Mouse (Mus musculus): ENCODE data around the gene Sdhaf4. TPM values are rescaled to one million over a fixed set of nuclear protein-coding genes. Genes with fewer than 3 reads are reported as not detected.
"Not testable (repeated sequence)": the region's sequence is repeated elsewhere in the genome, so short reads cannot be mapped to it uniquely, and the experiment has no call there.

Gene Sdhaf4
- polyA plus RNA-seq, 1 experiment from 2014 or later, result 59.9 TPM

DNA sequence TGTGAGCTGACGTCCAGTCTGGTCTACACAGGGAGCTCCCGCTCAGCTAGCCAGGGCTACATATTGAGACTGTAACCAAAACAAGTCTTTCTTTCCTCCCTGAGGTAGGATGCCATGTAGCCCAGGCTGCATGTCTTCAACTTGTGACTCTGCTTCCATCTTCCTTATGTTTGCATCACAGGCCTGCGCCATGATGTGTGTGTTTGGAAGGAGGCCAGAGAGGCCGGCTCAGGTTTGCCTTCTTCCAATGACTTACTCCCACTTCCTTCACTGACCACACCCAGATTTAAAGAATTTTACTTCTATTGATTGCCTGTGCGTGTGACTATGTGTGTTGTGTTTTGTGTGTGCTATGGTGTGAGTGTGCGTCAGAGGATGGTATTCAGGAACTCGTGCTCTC, 6.6 kb downstream of the Sdhaf4 start:
- Histone ChIP-seq H3K9ac (replicated peaks; ENCODE audit: low read length) (no peak overlapping the region), H3K4me1 (ENCODE audit: insufficient read depth, low read length) (no peaks in the 10 kb centered on the region), H3K36me3 (ENCODE audit: insufficient read depth, low read length) (peaks cover 29% of the 10 kb centered on the region), H3K27me3 (ENCODE audit: insufficient read depth, low read length) (no peaks in the 10 kb centered on the region), H3K9me3 (ENCODE audit: low read length) (no peaks in the 10 kb centered on the region), H3K4me3 (ENCODE audit: low read length) (no peak overlapping the region), H3K4me2 (replicated peaks; ENCODE audit: low read depth, low read length) (no peak overlapping the region), H3K27ac (ENCODE audit: low read length) (no peak overlapping the region)
- 96% methylated on average over 7 of the region's 7 CpGs for WGBS
- no peak for ATAC-seq (ENCODE audit: low FRiP score, low TSS enrichment)

DNA sequence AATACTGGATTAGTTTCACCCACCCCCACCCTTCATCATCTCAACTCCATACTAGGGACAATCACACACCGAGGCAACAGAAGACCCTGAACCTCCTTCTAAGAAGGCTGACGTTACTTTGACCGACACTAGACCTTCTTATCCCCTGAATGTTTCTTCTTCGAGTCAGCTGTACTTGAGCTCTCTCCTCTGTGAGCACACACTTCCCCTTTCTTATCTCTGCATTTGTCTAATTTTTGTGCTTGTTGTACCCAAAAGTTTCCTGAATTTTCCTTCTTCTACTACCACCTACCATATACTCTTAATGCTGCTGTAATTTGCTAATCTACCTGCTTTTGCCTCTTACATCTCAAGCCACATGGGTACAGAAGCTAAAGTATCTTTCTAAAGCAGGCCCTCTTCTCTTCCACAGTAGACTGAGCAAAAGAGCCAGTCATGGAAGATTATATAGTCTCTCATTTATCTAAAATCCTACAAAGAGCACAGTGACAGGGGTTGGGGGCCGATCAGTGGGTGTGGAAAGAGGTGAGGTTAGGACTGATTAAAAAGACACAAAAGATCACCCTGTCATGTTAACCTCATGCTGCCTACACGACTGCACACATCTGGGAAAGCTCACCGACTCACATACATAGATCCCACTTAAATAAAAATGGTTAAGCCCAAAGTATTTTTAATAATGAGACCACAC, 7.2 kb downstream of the Sdhaf4 start:
- no peak overlapping the region for H3K4me3 ChIP-seq (ENCODE audit: low read length)
- ATAC-seq (ENCODE audit: low FRiP score, low TSS enrichment), result no peak
- no peak overlapping the region for H3K9ac ChIP-seq (replicated peaks; ENCODE audit: low read length)
- H3K27me3 ChIP-seq (ENCODE audit: insufficient read depth, low read length), result no peaks in the 10 kb centered on the region
- no peak overlapping the region for H3K27ac ChIP-seq (ENCODE audit: low read length)
- no peak overlapping the region for H3K4me2 ChIP-seq (replicated peaks; ENCODE audit: low read depth, low read length)
- H3K4me1 ChIP-seq (ENCODE audit: insufficient read depth, low read length), result no peaks in the 10 kb centered on the region
- no peaks in the 10 kb centered on the region for H3K9me3 ChIP-seq (ENCODE audit: low read length)
- H3K36me3 ChIP-seq (ENCODE audit: insufficient read depth, low read length), result peaks cover 29% of the 10 kb centered on the region
- WGBS, result 89% methylated on average over 7 of the region's 7 CpGs

DNA sequence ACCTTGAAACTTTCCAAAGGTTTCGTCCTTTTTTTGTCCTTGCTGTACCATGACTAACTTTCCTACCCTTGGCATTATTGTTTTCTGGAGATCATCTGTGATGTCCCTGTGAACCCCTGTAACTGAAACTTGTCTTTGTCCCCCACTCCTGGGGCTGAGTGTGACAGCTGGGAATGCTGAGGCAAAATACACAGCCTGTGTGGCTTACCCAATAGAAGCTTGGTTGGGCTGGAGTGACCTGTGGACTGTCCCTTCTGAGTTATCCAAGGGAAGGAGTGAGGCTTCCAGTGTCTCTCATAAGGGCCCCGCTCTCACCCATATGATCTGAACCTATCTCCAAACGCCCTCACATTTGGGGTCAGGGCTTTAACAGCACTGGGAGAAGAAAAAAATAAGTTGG, 8.0 kb downstream of the Sdhaf4 start:
- H3K4me3 ChIP-seq (ENCODE audit: low read length), result no peak overlapping the region
- H3K36me3 ChIP-seq (ENCODE audit: insufficient read depth, low read length), result peaks cover 29% of the 10 kb centered on the region
- WGBS, result 94% methylated on average over 3 of the region's 3 CpGs
- H3K4me2 ChIP-seq (replicated peaks; ENCODE audit: low read depth, low read length), result no peak overlapping the region
- H3K9ac ChIP-seq (replicated peaks; ENCODE audit: low read length), result no peak overlapping the region
- ATAC-seq (ENCODE audit: low FRiP score, low TSS enrichment), result no peak
- H3K27me3 ChIP-seq (ENCODE audit: insufficient read depth, low read length), result no peaks in the 10 kb centered on the region
- no peaks in the 10 kb centered on the region for H3K9me3 ChIP-seq (ENCODE audit: low read length)
- no peaks in the 10 kb centered on the region for H3K4me1 ChIP-seq (ENCODE audit: insufficient read depth, low read length)
- no peak overlapping the region for H3K27ac ChIP-seq (ENCODE audit: low read length)

DNA sequence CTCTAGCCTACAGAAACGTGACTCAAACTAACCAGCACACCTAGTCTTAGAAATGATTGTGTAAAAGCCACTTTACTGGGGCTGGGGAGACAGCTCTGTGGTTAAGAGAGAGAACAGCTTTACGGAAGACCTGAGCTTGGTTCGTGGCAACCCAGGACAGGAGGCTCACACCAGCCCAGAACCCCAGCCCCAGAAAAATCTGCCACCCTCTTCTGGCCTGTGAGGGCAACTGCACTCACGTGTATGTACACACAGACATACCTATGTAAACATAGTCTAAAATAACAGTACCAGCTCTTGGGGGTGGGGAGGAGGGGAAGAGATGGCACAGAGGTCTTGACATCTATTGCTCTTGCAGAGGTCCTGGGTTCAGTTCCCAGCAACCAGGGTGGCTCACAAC, 10.0 kb downstream of the Sdhaf4 start:
- H3K27me3 ChIP-seq (ENCODE audit: insufficient read depth, low read length), result no peaks in the 10 kb centered on the region
- whole genome bisulfite sequencing, result 93% methylated on average over 4 of the region's 4 CpGs
- no peak overlapping the region for H3K4me3 ChIP-seq (ENCODE audit: low read length)
- ATAC-seq (ENCODE audit: low FRiP score, low TSS enrichment), result no peak
- no peaks in the 10 kb centered on the region for H3K4me1 ChIP-seq (ENCODE audit: insufficient read depth, low read length)
- no peak overlapping the region for H3K27ac ChIP-seq (ENCODE audit: low read length)
- H3K36me3 ChIP-seq (ENCODE audit: insufficient read depth, low read length), result peaks cover 18% of the 10 kb centered on the region
- no peak overlapping the region for H3K4me2 ChIP-seq (replicated peaks; ENCODE audit: low read depth, low read length)
- no peaks in the 10 kb centered on the region for H3K9me3 ChIP-seq (ENCODE audit: low read length)
- H3K9ac ChIP-seq (replicated peaks; ENCODE audit: low read length), result no peak overlapping the region

DNA sequence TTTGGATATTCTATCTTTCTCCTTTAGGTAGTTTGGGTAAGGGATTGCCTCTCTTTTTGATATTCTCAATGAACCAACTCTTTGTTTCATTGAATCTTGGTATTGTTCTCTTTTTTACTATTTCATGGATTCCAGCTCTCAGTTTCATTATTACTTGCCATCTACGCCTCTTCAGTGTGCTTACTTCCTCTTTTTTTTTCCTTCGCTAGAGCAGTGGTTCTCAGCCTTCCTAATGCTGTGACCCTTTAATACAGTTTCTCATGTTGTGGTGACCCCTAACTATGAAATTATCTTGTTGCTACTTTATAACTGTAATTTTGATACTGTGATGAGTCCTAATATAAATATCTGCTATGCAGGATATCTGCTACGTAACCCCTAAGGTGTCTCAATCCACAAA, 22.3 kb downstream of the Sdhaf4 start:
- H3K9me3 ChIP-seq (ENCODE audit: low read length), result no peaks in the 10 kb centered on the region
- no peaks in the 10 kb centered on the region for H3K27me3 ChIP-seq (ENCODE audit: insufficient read depth, low read length)
- H3K9ac ChIP-seq (replicated peaks; ENCODE audit: low read length), result no peak overlapping the region
- WGBS, result 85% methylated on average over 3 of the region's 3 CpGs
- no peak overlapping the region for H3K27ac ChIP-seq (ENCODE audit: low read length)
- no peak for ATAC-seq (ENCODE audit: low FRiP score, low TSS enrichment)
- no peak overlapping the region for H3K4me3 ChIP-seq (ENCODE audit: low read length)
- no peaks in the 10 kb centered on the region for H3K4me1 ChIP-seq (ENCODE audit: insufficient read depth, low read length)
- no peaks in the 10 kb centered on the region for H3K36me3 ChIP-seq (ENCODE audit: insufficient read depth, low read length)
- no peak overlapping the region for H3K4me2 ChIP-seq (replicated peaks; ENCODE audit: low read depth, low read length)

DNA sequence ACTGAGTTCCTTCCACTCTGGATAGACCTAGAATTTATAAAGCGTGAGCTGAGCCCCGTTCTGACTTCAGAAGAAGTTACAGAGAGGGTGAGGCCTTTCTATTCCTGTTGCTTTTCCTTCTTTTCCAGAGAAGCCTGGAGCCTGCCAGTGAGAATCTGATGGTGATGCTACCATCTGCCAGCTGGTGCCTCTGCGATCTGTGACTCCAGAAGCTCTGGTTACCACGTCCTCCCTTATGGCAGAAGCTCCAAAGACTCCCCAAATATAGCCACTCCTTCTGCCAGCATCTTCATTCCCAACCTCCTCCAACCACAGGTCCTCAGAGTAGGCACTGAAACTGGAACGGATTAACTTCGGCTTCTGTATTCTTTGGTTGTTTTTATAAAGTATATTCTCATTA, 27.2 kb downstream of the Sdhaf4 start:
- Histone ChIP-seq H3K9me3 (ENCODE audit: low read length) (no peaks in the 10 kb centered on the region), H3K4me2 (replicated peaks; ENCODE audit: low read depth, low read length) (no peak overlapping the region), H3K27me3 (ENCODE audit: insufficient read depth, low read length) (no peaks in the 10 kb centered on the region), H3K36me3 (ENCODE audit: insufficient read depth, low read length) (no peaks in the 10 kb centered on the region), H3K4me3 (ENCODE audit: low read length) (no peak overlapping the region), H3K4me1 (ENCODE audit: insufficient read depth, low read length) (no peaks in the 10 kb centered on the region), H3K27ac (ENCODE audit: low read length) (no peak overlapping the region), H3K9ac (replicated peaks; ENCODE audit: low read length) (no peak overlapping the region)
- 87% methylated on average over 6 of the region's 6 CpGs for WGBS
- ATAC-seq (ENCODE audit: low FRiP score, low TSS enrichment), result no peak

DNA sequence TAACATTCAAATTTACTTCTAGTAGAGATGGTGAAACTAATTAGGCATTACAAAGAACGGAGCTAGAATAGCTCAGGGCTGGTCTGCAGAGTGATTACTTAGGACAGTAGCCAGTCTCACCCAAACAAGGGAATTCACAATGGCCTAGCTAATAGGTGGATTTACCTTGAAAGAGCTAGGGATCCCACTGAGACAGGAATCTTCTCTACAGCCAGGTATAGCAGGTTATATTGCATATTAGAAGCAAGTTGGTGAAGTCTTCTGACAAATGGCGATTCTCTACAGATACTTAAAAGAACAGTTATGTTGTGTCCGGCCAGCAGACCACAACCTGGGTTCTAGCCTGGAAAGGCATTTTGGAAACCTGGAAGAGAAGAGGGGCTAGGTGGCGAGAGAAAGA, 34.3 kb downstream of the Sdhaf4 start:
- H3K4me1 ChIP-seq (ENCODE audit: insufficient read depth, low read length); H3K9ac ChIP-seq (replicated peaks; ENCODE audit: low read length); H3K4me2 ChIP-seq (replicated peaks; ENCODE audit: low read depth, low read length); H3K27me3 ChIP-seq (ENCODE audit: insufficient read depth, low read length); H3K9me3 ChIP-seq (ENCODE audit: low read length); H3K4me3 ChIP-seq (ENCODE audit: low read length); ATAC-seq (ENCODE audit: low FRiP score, low TSS enrichment); H3K27ac ChIP-seq (ENCODE audit: low read length); H3K36me3 ChIP-seq (ENCODE audit: insufficient read depth, low read length): not testable (repeated sequence)
- WGBS, result 87% methylated on average over 3 of the region's 4 CpGs

DNA sequence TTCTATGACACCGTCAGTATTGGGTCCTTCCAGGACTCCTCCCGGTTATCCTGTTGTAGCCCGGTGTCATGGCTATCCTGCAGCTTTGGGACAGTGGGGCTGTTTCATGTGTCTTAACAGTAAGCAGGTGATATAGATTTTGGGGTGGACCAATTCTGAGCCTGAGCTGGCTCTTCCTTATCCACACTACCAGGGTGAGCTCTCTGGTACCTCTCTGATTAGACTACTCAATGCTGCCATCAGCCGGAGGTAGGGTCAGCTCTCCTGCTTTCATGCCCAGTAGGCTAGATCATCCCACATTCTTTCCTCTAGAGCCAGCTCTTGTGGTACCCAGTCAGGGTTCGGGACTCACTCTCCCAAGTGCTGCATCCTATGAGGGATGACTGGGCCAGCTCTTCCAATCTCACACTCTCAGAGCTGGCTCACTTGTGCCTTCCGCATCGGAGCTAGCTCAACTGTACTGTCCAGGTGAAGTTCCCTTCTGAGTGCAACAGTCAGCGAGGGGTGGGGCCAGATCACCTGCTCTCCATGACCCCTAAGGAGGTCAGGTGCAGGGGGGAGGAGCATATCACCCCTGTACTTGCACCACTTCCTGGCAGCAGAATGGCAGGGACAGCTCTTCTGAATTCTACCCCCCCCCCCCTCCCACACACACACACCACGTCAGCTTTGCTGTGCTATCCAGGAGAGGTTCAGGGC, 37.3 kb downstream of the Sdhaf4 start:
- H3K27ac ChIP-seq (ENCODE audit: low read length), result no peak overlapping the region
- no peak for ATAC-seq (ENCODE audit: low FRiP score, low TSS enrichment)
- H3K9ac ChIP-seq (replicated peaks; ENCODE audit: low read length), result no peak overlapping the region
- H3K4me3 ChIP-seq (ENCODE audit: low read length), result no peak overlapping the region
- no peaks in the 10 kb centered on the region for H3K27me3 ChIP-seq (ENCODE audit: insufficient read depth, low read length)
- no peaks in the 10 kb centered on the region for H3K36me3 ChIP-seq (ENCODE audit: insufficient read depth, low read length)
- no peaks in the 10 kb centered on the region for H3K4me1 ChIP-seq (ENCODE audit: insufficient read depth, low read length)
- H3K4me2 ChIP-seq (replicated peaks; ENCODE audit: low read depth, low read length), result no peak overlapping the region
- WGBS, result 90% methylated on average over 9 of the region's 9 CpGs
- H3K9me3 ChIP-seq (ENCODE audit: low read length), result 0 out of 2 replicates have a peak, but pooled peaks cover 5% of the 10 kb centered on the region

DNA sequence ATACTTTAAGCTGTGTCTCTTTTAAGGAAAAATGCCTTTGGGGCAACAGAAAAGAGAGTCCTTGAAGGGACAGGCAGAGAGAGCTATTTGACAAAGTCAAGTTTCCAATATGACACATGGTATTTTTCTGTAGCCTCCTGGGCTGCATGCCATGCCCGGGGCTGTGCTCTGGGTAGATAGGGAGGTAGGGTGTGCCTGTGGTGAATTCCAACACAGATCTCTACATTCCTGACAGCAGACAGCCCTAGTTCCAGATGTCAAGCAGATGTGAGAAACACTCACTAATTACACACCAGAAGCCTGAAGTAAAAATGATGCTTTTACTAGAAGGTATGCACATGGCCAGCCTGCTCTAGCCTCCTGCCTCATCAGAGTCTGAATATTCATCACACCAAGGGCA, 39.2 kb downstream of the Sdhaf4 start:
- Histone ChIP-seq H3K9ac (replicated peaks; ENCODE audit: low read length) (no peak overlapping the region), H3K27me3 (ENCODE audit: insufficient read depth, low read length) (no peaks in the 10 kb centered on the region), H3K4me3 (ENCODE audit: low read length) (no peak overlapping the region), H3K27ac (ENCODE audit: low read length) (no peak overlapping the region), H3K4me2 (replicated peaks; ENCODE audit: low read depth, low read length) (no peak overlapping the region), H3K9me3 (ENCODE audit: low read length) (0 out of 2 replicates have a peak, but pooled peaks cover 5% of the 10 kb centered on the region), H3K4me1 (ENCODE audit: insufficient read depth, low read length) (no peaks in the 10 kb centered on the region), H3K36me3 (ENCODE audit: insufficient read depth, low read length) (no peaks in the 10 kb centered on the region)
- 96% methylated on average over 1 of the region's 1 CpGs for WGBS
- ATAC-seq (ENCODE audit: low FRiP score, low TSS enrichment), result no peak

DNA sequence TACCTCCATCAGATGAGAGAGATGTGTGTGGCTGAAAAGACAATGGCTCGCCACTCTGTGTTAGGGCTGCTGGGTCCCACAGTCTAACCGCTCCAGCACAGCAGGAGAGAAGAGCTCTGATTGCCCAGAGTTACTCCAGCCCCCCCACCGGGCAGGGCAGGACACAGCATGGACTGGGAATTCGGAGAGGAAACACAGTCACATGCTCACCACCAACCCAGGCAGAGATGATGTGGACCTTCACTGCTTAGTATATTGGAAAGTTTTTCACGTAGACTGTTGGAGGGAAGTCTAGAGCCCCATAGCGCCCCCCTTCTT, 46.1 kb downstream of the Sdhaf4 start:
- WGBS, result 19% methylated on average over 6 of the region's 6 CpGs
- peaks cover 7% of the 10 kb centered on the region for H3K4me1 ChIP-seq (ENCODE audit: insufficient read depth, low read length)
- H3K4me3 ChIP-seq (ENCODE audit: low read length), result peak overlapping the region; percentile 37
- H3K27ac ChIP-seq (ENCODE audit: low read length), result no peak overlapping the region
- H3K9ac ChIP-seq (replicated peaks; ENCODE audit: low read length), result no peak overlapping the region; the same call in 1 of the 2 replicates
- no peaks in the 10 kb centered on the region for H3K9me3 ChIP-seq (ENCODE audit: low read length)
- peak; percentile 65 for ATAC-seq (ENCODE audit: low FRiP score, low TSS enrichment)
- H3K4me2 ChIP-seq (replicated peaks; ENCODE audit: low read depth, low read length), result peak overlapping the region; percentile 56
- H3K36me3 ChIP-seq (ENCODE audit: insufficient read depth, low read length), result no peaks in the 10 kb centered on the region
- no peaks in the 10 kb centered on the region for H3K27me3 ChIP-seq (ENCODE audit: insufficient read depth, low read length)
